Mouse (Mus musculus): Measurements from ENCODE around the gene Agpat1.

DNA sequence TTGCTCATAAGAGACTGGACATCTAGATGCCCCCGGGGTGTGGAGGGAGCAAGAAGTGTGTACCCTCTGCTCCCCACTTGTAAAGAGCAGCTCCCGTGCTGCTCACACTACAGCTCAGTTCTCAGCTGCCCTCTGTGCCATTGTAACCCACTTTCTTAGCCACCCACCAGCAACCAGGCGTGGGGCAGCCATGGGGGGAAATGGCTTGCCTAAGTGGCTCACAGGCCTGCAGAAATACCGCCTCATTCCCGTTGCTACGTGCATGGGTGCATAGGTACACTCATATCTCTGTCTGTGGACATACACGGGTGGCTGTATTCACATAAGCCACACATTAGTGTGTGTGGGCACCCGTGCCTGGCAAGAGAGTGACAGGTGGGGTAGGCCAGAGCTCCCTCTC, 58.9 kb downstream of the Agpat1 start:
- TF ChIP-seq POLR2A (IDR thresholded peaks at IDR 0.05; ENCODE audit: low read depth, low read length) (no peak), CTCF (conservative IDR thresholded peaks at IDR 0.05; ENCODE audit: insufficient read depth, insufficient read length, low read depth, low read length) (no peak)
